Mouse (Mus musculus) kidney, embryonic 15.5 days (tissue): ENCODE results near the gene Gm33543. TPM values are rescaled to one million over a fixed set of nuclear protein-coding genes. Genes with fewer than 3 reads are reported as not detected.

Experiments
- ATAC-seq: fragments of 200-750 bp; cut with Nextera tagmentation; replicated peaks from 2 replicates; pipeline ENCODE4 v1.8.0; 2017; ENCODE audit warnings: moderate TSS enrichment; ENCODE audit not compliant: low FRiP score
- H3K27ac ChIP-seq: fragments of 300-500 bp; sonication (generic); 2 replicates; pipeline ENCODE4 v1.5.1; 2015; ENCODE audit warnings: mild to moderate bottlenecking, inconsistent platforms
- H3K27me3 ChIP-seq: fragments of 300-500 bp; sonication (generic); 2 replicates; pipeline ENCODE4 v1.6.1; 2015; ENCODE audit warnings: inconsistent platforms
- H3K36me3 ChIP-seq: fragments of 300-500 bp; sonication (generic); 2 replicates; pipeline ENCODE4 v1.6.1; 2015; ENCODE audit warnings: inconsistent platforms
- H3K4me1 ChIP-seq: fragments of 300-500 bp; sonication (generic); 2 replicates; pipeline ENCODE4 v1.6.1; 2015; ENCODE audit warnings: inconsistent platforms
- H3K4me2 ChIP-seq: fragments of 300-500 bp; sonication (generic); 2 replicates; pipeline ENCODE4 v1.6.1; 2015; ENCODE audit warnings: moderate library complexity, mild to moderate bottlenecking, inconsistent platforms
- H3K4me3 ChIP-seq: fragments of 300-500 bp; sonication (generic); replicated peaks from 2 replicates; pipeline ENCODE4 v1.5.1; 2015; ENCODE audit warnings: mild to moderate bottlenecking, inconsistent platforms
- H3K9ac ChIP-seq: fragments of 300-500 bp; sonication (generic); 2 replicates; pipeline ENCODE4 v1.6.1; 2015; ENCODE audit warnings: mild to moderate bottlenecking, inconsistent platforms
- H3K9me3 ChIP-seq: fragments of 300-500 bp; sonication (generic); replicated peaks from 2 replicates; pipeline ENCODE4 v1.6.1; 2016; ENCODE audit warnings: inconsistent platforms
- WGBS: fragments of 180-500 bp; shearing (Covaris S2); methylation state at CpG from one replicate; pipeline ENCODE4 v1.1.7; 2015; ENCODE audit warnings: mixed read lengths; 5-methylcytosine and 5-hydroxymethylcytosine counted together
- polyA plus RNA-seq: library from polyadenylated mRNA; unstranded; fragments of >200 nt; fragmentation: Nextera tagmentation; extraction: Ambion mirVana; gene quantifications from 2 replicates; pipeline ENCODE4 v1.2.1, GENCODE M21; 2015

Gm33543 gene
- polyA plus RNA-seq, 1 experiment from 2014 or later = 0.18 TPM

DNA sequence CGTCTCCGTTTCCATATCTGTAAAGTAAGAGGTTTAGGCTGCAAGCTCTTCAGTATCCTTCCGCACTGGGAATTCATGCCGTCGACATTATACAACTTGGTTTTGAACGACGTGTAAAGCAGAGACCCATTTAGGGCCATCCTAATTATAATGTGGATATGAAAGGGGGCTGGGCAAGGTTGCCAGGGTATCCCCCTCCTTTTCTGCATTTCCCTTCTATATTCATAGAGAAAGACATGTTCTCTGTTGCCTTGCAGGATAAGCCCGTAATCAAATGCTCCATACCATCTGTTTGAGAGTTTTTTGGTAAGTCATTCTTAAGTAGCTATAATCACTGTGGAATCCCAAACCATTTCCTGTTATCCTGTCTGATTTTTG is 51.3 kb downstream of the Gm33543 start:
- 85% methylated on average over 8 of the region's 8 CpGs for WGBS
- no peaks in the 10 kb centered on the region for H3K36me3 ChIP-seq

DNA sequence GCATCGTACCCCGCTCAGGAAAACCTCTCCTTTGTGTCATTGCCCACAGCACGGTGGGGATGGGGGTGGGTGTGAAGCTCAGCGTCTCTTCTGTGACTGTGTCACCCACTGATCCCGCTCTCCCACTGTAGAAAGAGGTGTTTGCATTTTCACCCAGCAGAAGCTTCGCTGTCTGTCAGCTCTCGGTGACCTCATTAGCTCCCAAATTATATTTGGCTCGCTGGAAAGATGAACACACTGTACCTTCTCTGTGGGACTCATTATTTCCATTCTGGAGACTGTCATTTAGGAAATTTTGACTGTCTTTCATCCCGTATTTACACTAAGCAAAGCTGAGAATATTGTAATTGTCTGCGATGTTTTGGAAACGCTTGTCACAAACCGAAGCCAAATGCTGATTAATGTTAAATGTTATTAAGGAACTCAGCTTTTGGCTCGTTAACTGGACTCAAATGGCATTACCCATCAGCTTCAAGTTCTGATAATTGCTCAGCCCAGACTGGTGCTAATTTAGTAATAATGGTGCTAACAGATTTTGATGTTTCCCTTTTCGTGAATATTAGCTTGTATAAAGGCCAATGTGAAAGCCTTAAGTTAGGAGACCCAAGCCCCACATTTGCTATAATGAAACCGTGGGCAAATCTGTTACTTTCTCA is 51.8 kb downstream of the Gm33543 start:
- no peak overlapping the region for H3K4me3 ChIP-seq
- no peak for ATAC-seq
- H3K4me1 ChIP-seq = no peaks in the 10 kb centered on the region
- WGBS = 86% methylated on average over 15 of the region's 15 CpGs
- no peaks in the 10 kb centered on the region for H3K9me3 ChIP-seq
- no peak overlapping the region for H3K9ac ChIP-seq
- no peaks in the 10 kb centered on the region for H3K36me3 ChIP-seq
- no peak overlapping the region for H3K4me2 ChIP-seq
- H3K27me3 ChIP-seq = no peaks in the 10 kb centered on the region
- H3K27ac ChIP-seq = no peak overlapping the region

More for the DNA sequence above, 51.3 kb downstream of the Gm33543 start:
- ATAC-seq = no peak
- H3K4me1 ChIP-seq = no peaks in the 10 kb centered on the region
- H3K9ac ChIP-seq = no peak overlapping the region
- no peak overlapping the region for H3K27ac ChIP-seq
- no peaks in the 10 kb centered on the region for H3K9me3 ChIP-seq
- no peak overlapping the region for H3K4me2 ChIP-seq
- H3K27me3 ChIP-seq = no peaks in the 10 kb centered on the region
- no peak overlapping the region for H3K4me3 ChIP-seq

DNA sequence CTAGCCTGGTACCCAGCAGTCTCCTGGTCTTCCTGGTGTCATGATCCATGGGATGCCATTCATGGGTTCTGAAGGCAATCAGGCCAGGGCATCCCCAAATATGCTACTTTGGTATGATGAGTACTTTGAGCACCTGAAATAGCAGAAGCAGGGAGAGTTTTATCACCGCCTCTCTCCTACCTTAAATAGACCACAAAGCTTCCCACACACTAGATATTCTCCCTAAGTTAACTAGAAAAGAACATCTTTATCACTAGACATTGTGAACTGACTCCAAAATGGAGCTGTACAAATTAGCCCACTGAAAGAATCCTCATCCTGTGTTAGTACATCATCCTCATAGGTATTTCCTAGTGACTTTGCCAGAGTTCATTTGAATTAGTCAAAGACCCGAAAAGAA is 55.6 kb downstream of the Gm33543 start:
- H3K9ac ChIP-seq = no peak overlapping the region
- no peak for ATAC-seq
- H3K27ac ChIP-seq = no peak overlapping the region
- no peaks in the 10 kb centered on the region for H3K36me3 ChIP-seq
- WGBS = 92% methylated on average over 2 of the region's 2 CpGs
- no peaks in the 10 kb centered on the region for H3K27me3 ChIP-seq
- no peak overlapping the region for H3K4me2 ChIP-seq
- H3K4me1 ChIP-seq = no peaks in the 10 kb centered on the region
- H3K4me3 ChIP-seq = no peak overlapping the region
- H3K9me3 ChIP-seq = no peaks in the 10 kb centered on the region

DNA sequence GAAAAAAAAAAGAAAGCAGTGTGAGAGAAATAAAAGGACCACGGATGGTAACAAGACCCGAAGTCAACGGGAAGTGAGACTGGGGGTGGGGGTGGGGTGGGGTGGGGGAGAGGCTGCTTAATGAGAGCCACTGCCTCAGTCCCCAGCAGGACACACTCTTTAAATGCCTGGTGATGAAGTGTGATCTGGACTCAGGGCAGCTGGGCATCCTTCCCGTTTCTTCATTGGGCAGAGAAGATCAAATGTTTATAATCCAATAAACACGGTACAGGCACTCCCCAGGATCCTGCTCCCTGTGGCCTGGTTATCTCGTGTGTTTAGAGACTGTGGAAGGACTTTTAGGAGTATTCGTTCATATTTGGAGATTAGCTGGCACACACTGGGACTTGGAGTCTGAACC is 57.9 kb downstream of the Gm33543 start:
- no peaks in the 10 kb centered on the region for H3K27me3 ChIP-seq
- no peaks in the 10 kb centered on the region for H3K36me3 ChIP-seq
- H3K4me2 ChIP-seq = no peak overlapping the region
- no peak for ATAC-seq
- H3K9me3 ChIP-seq = no peaks in the 10 kb centered on the region
- H3K4me3 ChIP-seq = no peak overlapping the region
- 37% methylated on average over 7 of the region's 7 CpGs for WGBS
- no peaks in the 10 kb centered on the region for H3K4me1 ChIP-seq
- H3K9ac ChIP-seq = no peak overlapping the region
- H3K27ac ChIP-seq = no peak overlapping the region

DNA sequence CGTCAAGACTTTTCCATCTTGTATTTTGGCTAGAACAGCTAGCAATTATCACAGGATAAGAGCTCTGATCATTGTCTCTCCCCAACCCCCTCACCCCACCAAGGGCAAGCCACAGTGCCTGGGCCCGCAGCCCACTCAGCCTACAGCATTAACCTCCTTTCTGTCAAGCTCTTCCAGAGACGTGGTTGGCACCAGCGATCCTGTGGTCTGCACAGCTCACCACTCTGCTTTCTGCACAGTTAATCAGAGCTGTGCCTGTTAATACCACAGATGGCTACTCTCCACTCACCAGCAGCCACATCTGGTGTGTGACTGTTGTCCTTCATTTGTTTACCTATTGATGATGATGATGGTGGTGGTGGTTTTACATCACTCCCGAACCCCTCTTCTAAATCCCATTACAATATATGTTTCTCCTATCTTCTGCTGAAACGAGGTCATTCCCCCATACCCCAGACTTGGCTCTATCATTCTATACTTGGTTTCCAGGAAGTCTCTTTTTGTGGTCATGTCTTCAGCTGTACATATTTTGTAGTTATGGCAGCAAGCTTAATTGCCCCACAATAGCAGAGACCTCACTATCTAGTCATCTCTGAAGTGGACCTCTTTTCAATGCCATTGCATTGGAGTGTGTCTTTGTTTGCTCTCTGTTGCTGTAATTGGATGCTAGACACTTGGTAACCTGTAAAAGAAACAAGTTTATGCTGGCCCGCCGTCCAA is 61.7 kb downstream of the Gm33543 start:
- Histone ChIP-seq H3K9ac (no peak overlapping the region), H3K4me3 (no peak overlapping the region), H3K27ac (no peak overlapping the region), H3K36me3 (no peaks in the 10 kb centered on the region), H3K27me3 (no peaks in the 10 kb centered on the region), H3K9me3 (no peaks in the 10 kb centered on the region), H3K4me2 (no peak overlapping the region), H3K4me1 (peaks cover 19% of the 10 kb centered on the region; the same call in 1 of the 2 replicates)
- WGBS = 72% methylated on average over 8 of the region's 8 CpGs
- ATAC-seq = no peak

DNA sequence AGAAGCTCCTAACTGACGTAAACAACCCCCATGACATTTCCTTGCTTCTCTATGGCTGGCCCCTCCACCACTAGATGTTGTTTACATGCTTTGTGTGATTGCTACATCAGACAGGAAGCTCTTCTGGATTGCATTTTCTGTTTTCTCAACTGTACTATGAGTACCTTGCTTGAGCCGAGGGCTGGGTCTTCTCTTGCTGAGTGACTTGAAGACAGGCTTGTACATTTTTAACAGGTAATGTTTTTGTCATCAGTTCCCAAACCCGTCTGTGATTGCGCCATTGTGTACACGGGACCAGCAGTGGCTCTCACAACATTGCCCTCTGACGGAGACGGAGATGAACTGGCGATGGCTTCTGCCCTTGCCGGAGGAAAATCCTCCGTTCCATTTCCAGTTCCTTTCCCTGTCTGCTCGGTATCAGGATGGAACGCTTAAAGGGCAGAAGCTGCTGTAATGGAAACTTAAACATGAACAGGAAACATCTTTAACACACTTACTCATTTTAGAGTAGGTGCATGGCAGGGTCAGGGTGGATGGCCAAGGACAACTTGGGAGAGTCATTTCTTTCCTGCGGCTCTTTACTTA is 62.8 kb downstream of the Gm33543 start:
- 78% methylated on average over 13 of the region's 13 CpGs for WGBS
- ATAC-seq = no peak

DNA sequence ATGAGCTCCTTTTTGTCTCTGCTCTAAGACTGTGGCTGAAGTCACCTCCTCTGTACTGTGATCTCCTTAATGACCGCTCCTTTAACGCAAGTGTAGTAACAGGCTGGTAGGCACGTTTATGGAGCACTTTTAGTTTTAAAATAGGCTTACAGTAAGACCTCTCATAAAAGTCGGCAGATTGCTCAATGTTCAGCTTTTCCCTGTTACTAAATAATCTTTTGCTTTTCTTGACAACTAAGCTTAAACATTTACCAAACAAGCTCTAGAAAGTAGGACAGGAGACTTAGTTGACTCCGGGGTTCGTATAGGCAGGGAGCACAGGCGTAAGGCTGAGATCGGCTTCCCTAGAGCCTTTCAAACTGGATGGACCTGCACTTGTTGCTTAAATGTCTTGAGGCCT is 64.1 kb downstream of the Gm33543 start:
- Histone ChIP-seq H3K9ac (no peak overlapping the region), H3K27ac (peak overlapping the region; percentile 83; the same call in 1 of the 2 replicates), H3K4me1 (peaks cover 21% of the 10 kb centered on the region; the same call in 1 of the 2 replicates), H3K4me3 (no peak overlapping the region), H3K27me3 (no peaks in the 10 kb centered on the region), H3K36me3 (no peaks in the 10 kb centered on the region), H3K9me3 (no peaks in the 10 kb centered on the region), H3K4me2 (no peak overlapping the region)
- ATAC-seq = no peak
- WGBS = 57% methylated on average over 8 of the region's 8 CpGs

More for the DNA sequence above, 62.8 kb downstream of the Gm33543 start:
- Histone ChIP-seq H3K36me3 (no peaks in the 10 kb centered on the region), H3K9ac (no peak overlapping the region), H3K4me2 (no peak overlapping the region; the same call in 1 of the 2 replicates), H3K27me3 (no peaks in the 10 kb centered on the region), H3K4me3 (no peak overlapping the region), H3K27ac (peak overlapping the region; percentile 83; the same call in 1 of the 2 replicates), H3K9me3 (no peaks in the 10 kb centered on the region), H3K4me1 (peaks cover 21% of the 10 kb centered on the region; the same call in 1 of the 2 replicates)

DNA sequence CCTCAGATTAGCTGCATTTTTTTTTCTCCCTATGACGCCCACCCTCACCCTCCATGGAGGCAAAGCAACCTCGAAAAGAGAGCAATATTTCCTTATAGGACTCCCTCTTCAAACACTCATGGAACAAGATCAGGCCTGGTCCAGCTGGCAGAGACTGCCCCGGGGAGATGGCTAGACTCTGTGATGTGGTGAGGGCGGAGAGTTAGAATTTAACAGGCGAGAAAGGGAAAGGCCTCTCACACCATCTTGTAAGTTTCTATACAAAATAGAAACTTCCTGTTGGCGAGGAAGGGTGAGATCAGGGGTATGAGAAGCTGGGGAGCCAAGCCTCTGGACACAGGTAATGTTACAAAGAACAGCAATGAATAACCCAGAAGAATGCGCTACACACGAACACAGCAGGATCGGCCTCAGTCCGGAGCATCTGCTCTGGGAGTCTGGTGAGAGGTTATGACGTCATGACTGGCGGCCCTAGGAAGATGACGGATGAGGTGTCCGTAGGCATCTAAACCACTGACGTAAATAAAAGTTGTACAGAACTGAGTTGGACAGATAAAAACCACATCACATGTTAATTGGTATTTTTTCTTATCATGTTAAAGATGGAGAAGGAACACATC is 64.9 kb downstream of the Gm33543 start:
- Histone ChIP-seq H3K4me2 (no peak overlapping the region), H3K27ac (peak overlapping the region; percentile 83), H3K4me3 (no peak overlapping the region), H3K9me3 (no peaks in the 10 kb centered on the region), H3K9ac (no peak overlapping the region), H3K27me3 (no peaks in the 10 kb centered on the region), H3K4me1 (peaks cover 21% of the 10 kb centered on the region; the same call in 1 of the 2 replicates), H3K36me3 (no peaks in the 10 kb centered on the region)
- no peak for ATAC-seq
- WGBS = 75% methylated on average over 15 of the region's 15 CpGs

DNA sequence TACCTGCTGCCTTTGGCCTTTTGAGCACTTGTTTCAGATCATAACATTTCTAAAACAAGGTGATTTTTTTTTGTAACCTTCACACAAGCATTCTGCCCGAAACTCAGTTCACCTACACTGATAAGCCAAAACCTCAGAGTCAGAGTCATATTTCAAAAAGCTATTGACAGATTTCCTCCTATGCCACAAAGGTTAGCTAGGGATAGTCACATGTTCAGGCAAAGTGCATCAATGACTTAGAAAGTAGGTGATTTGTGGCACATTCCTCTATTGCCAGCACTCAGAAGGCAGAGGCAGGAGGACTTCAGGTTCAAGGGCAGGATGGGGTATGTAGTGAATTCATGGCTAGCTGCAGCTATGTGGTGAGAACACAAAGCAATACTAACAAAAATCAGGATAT is 65.7 kb downstream of the Gm33543 start:
- Histone ChIP-seq H3K9ac (no peak overlapping the region), H3K4me2 (no peak overlapping the region), H3K27ac (peak overlapping the region; percentile 83), H3K4me1 (peaks cover 21% of the 10 kb centered on the region; the same call in 1 of the 2 replicates), H3K36me3 (no peaks in the 10 kb centered on the region), H3K27me3 (no peaks in the 10 kb centered on the region), H3K4me3 (no peak overlapping the region), H3K9me3 (no peaks in the 10 kb centered on the region)
- 85% methylated on average over 1 of the region's 1 CpGs for WGBS
- ATAC-seq = no peak

DNA sequence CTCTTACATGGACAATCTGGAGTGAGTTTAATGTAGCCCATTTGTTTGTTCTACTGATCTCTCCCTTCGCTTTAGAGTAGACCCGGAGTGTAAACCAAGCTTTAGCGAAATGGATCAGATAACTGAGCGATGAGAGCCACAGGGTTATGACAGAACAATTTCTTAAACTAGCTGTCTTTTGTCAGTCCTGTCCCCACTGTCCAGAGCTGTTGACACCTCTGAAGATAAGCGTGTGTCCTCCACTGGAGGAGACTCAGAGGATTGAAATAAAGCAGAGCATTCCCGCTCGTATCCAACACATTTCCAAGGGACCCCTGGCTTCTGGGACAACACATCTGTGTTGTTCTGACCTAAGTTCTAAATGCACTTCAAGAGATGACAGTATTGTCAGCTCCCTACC is 67.9 kb downstream of the Gm33543 start:
- H3K9me3 ChIP-seq = no peaks in the 10 kb centered on the region
- no peaks in the 10 kb centered on the region for H3K36me3 ChIP-seq
- no peak overlapping the region for H3K9ac ChIP-seq
- H3K4me1 ChIP-seq = peaks cover 21% of the 10 kb centered on the region; the same call in 1 of the 2 replicates
- H3K4me3 ChIP-seq = no peak overlapping the region
- no peaks in the 10 kb centered on the region for H3K27me3 ChIP-seq
- no peak overlapping the region for H3K4me2 ChIP-seq
- WGBS = 65% methylated on average over 7 of the region's 7 CpGs
- H3K27ac ChIP-seq = no peak overlapping the region
- no peak for ATAC-seq

DNA sequence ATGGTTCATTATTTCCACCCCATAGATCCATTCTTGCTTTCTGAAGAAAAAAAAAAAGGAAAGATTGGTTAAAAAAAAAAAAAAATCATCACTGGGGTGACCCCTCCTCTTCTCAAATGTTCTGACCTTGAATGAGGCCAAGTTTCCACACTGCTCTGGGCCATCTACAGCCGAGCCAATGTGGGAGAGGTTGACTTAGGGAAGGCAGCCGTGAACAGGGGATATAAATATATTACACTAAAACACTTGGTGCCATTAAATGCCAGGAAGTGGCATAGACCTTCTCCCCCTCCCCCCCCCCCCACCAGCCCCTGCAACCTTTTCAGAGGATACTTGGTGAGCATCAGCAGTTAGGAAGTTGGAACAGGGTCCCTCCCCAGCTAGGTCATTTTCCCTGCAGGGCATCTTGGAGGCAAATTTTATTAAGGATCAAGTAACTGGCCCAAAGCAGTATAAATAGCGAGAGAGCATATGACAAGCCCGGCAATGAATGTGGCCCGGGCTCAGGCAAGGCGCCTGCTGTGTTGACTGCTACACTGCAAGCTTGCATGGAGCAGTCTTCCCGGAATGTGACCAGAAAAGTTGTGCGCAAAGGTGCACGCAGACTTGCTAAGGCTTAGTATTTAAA is 68.6 kb downstream of the Gm33543 start:
- Histone ChIP-seq H3K4me3 (no peak overlapping the region), H3K36me3 (no peaks in the 10 kb centered on the region), H3K4me1 (peaks cover 19% of the 10 kb centered on the region; the same call in 1 of the 2 replicates), H3K9me3 (no peaks in the 10 kb centered on the region), H3K27me3 (no peaks in the 10 kb centered on the region), H3K9ac (no peak overlapping the region), H3K4me2 (no peak overlapping the region), H3K27ac (no peak overlapping the region)
- WGBS = 50% methylated on average over 9 of the region's 9 CpGs
- ATAC-seq = peak; percentile 80
